Mouse (Mus musculus) ovary, postnatal 10 days (tissue): ENCODE data around the gene Rem1.
"Not testable (repeated sequence)": the region's sequence is repeated elsewhere in the genome, so short reads cannot be mapped to it uniquely, and the experiment has no call there.

Experiments
- DNase-seq: peaks from one replicate; pipeline ENCODE4 v3.0.0; 2022; ENCODE audit warnings: low spot score

Gene Rem1

DNA sequence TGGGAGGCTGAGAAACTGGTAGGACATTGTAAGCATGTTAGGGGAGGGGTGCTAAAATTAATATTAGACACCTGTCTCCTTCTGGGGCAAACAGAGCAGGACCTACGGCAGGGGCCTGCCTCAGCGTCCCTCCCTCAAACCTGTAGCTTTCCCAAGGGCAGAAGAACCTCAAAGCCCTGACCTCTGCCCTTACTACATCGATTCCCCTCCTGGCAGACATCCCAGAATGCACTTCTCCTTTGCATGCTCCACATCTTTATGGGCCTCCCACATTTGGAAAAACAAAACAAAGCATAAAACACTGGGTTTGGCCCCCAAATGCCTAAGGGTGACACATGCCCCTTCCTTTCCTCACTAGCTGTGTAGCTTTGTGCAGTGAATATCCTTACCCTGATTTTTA, 2.5 kb downstream of the Rem1 start:
- no peak for DNase-seq

GRCm38 (mm10) chr2:152629904-152630303, 3.2 kb downstream of the Rem1 start:
- DNase-seq: no peak

DNA sequence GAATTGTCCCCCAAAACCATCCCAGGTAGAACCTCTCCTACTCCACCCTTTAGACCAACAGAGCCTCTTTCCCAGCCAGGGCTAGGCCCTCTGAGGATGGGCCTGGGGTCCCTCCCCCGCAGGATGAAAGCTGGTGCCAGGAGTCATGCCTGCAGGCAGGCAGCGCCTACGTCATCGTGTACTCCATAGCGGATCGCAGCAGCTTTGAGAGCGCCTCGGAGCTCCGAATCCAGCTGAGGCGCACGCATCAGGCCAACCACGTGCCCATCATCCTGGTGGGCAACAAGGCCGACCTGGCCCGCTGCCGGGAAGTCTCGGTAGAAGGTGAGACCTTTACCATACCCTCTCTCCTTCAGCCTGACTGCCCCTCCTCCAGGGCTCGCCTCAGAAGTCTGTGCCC, 6.6 kb downstream of the Rem1 start:
- DNase-seq: no peak

GRCm38 (mm10) chr2:152634311-152634710, 7.6 kb downstream of the Rem1 start:
- no peak for DNase-seq

DNA sequence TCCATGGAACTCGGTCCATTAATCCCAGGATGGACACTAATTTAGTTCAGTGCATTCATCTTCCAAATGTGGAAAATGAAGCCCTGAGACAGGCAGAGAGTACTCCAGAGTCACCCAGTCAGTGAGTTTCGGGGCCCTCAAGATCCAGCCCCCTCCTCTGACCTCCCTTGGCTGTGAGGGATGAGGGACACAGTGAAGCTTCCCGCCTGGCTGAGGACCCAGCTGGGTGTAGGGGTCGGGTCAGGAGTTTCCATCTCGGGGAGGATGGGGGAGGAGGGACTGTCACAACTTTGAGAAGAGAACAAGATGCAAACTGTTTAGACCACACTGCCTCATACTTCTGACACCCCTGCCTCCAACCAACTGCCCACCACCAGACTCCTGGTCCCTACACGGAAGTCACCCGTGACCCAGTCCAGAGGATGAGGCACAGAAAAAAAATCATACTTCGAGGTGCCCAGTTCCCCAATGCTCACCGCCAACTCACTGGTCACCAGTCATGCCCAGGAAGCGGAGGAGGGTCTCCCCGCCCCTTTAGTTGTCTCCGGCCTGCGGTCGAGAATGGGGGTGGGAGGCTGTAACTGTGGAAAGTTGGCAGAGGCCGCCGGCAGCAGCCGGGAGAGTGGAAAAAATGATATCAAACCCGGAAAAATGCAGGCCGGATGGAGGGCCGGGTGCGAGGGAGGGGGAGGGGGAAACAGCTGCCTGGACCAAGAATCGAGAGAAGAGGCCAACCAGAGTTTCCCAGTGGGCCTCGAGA, 9.7 kb downstream of the Rem1 start:
- peak; percentile 45 for DNase-seq

DNA sequence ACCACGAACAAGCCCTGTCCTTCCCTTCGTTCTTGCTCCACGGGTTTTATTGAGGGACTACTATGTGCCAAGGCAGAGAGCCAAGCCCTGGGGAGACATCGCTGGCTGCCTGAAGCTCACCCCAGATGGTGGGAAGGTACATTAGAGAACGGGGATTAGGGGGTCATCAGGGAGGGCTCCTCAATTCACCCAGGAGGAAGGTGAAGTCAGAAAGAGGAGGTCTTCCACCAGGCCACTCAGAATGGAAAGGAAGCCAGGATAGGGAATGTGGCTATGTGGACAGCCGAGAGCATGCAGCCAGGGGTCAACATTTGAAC, 10.2 kb downstream of the Rem1 start:
- DNase-seq: no peak

DNA sequence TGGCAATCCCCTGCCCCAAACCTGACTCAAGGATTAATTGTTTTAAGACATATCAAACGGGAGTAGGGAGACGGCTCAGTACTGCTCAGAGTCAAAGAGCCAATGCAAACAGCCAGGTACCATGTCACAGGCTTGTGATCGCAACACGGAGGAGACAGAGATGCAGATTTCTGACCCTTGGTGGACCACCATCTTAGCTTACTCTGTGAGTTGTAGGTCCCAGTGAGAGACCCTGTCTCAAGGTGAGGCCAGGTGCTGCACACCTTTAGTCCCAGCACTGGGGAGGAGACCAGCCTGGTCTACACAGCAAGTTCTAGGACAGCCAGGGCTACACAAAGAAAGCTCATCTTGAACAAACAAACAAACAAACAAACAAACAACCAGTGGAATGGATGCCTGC, 10.6 kb downstream of the Rem1 start:
- DNase-seq: no peak

DNA sequence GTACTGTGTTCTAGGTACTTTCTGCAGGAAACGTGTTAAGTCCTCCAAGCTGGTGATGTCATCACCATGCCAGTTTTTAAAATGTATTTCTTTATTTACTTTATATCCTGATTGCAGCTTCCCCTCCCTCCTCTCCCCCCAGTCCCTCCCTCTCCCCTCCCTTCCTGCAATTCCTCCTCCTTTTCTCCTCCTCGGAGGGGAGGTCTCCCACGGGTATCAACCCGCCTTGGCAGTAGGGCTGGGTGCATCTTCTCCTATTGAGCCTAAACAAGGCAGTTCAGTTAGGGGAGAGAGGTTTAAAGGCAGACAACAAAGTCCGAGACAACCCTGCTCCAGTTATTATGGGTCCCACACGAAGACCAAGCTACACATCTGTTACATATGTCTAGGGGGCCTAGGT, 12.1 kb downstream of the Rem1 start:
- DNase-seq: no peak

DNA sequence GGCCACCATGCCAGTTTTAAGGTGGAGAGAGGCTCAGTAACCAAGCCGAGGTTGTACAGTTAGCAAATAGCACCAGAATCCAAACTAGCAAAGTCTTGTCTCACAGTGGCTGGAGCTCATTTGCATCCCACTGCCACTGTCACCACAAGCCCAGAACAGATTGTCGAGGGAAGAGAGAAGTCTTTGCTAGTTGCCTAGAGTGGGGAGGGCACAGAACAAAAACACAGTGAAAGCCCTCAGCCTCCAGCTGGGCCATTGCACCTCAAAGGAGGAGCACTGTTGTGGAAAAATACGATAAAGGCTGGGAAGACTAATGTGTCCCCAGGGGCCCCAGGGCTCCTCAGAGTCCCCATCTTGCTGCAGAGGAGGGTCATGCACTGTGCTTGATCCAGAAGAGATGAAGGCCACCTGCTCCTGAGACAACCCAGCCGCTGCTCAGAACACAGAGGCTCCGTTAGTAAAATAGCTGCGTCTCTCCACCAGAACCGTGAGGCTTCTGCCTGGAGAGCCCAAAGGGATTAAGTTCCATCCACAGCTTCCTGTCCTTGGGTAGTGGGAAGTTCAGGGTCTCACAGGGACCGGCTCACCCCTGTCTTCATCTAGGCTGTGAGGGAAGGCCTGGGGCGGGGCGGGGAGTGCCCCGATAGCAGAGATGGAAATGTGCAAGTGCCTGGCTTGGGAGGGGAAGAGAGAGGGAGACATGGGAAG, 12.8 kb downstream of the Rem1 start:
- DNase-seq: no peak

DNA sequence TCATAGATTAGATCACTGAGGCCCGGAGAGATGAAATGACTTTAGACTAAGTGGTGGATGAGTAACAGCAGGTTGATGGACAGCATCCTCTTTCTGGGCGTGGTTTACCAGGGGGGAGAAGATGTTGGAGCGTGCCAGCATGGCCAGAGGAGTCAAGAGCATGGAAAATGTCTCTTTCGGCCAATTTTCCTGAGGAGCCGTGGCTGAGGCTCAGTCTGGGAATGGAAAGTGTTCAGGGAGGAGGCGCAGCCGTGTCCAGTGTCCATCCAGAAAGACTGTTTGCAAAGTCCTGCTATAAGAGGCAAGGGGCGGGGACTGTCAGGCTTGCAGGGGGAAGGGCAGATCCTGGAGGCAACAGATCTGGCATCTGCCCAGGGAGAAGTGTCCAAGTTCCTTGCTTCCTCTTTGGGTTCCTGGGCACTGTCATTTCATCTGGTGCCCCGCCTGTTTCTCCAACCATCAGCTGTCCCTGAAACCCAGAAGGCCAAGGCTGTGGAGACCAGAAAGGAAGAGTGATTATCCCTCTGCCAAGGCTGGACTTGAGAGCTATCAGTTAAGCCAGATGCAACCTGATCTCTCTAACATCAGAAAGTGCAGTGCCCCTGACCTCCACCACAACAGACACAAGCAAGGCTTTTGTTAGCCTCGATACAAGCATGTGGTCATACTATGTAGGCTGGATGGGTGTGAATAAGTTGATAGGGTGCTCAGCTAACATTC, 26.3 kb downstream of the Rem1 start:
- no peak for DNase-seq

DNA sequence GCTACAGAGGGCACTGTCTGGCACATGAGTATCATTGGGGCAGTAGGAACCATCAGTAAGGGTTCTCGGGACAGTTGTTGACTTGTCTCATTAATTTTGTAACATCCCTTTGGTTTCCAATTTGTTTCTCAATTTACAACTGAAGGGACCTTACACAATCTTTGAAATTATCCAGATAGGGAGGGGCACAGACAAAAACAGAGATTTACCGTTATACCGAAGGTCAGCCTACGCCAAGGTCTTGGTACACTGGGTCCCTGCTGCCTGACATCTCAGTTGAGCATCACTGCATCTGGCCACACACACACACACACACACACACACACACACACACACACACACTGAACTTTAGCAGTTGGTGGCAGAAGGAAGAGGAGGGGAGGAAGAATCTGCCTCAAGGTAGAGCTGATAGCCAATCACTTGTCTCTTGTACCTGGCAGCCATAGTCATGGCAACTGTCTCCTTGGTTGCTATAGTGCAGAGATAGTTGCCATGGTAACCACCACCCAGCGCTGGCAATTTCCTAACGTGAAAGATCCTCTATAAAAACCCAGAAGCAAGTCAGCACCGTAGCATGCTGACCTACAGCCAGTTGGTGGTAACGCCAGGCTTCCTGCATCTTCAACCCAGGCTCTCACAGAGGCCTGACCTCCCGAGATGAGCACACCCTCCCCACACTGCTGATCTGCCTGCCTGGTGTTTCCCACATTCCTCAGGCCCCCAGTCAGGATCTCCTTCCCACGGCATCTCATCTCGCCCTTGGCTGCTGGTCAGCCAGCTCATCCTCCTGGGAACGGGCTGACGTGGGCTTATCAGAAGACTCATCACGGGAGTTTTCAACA, 27.3 kb downstream of the Rem1 start:
- DNase-seq: no peak

DNA sequence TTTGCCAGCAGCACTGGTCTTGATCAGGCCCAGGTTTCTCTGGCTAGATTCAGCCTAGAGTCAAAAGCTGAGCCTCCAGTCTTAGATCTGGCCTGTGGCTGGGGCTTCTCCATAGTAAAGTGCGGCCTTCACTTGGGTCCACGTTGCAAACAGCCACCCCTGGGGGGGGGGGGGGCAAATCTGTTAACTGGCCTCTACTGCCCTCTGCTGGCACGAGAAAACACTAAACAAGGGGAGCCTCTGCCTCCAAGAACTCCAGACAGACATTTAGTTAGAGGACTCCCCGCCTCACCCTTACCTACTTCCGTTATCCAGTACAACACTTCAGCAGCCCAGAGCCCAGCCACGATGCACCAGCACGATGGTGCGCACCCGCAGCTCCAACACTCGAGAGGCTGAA, 30.6 kb downstream of the Rem1 start:
- DNase-seq: no peak

GRCm38 (mm10) chr2:152661163-152661562, 34.4 kb downstream of the Rem1 start:
- no peak for DNase-seq

DNA sequence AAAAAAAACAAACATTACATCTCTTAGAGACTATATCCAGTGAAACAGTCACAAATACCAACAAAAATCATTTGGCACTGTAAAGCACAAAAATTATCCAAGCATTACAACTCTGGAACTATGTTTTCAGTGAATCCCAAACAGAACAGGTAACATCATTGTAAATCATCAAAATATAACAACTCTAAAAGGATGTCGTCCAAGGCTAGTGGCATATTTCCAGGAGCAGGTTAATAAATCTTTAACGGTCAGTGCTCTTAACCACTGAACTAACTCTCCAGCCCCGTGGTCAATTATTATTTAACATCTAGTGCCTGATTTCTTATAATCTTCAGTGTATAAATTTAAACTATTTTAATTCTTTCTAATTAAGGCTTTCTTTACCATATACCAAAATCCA, 39.4 kb downstream of the Rem1 start:
- not testable (repeated sequence) for DNase-seq

- peak; percentile 82 for DNase-seq
Measured at GRCm38 (mm10) chr2:152669256-152669638, 42.5 kb downstream of the Rem1 start, which contains the start of gene H13. H13 (plus strand) TSS chr2:152669461.

- no peak for DNase-seq
Measured at GRCm38 (mm10) chr2:152669639-152670484, 43.1 kb downstream of the Rem1 start.

DNA sequence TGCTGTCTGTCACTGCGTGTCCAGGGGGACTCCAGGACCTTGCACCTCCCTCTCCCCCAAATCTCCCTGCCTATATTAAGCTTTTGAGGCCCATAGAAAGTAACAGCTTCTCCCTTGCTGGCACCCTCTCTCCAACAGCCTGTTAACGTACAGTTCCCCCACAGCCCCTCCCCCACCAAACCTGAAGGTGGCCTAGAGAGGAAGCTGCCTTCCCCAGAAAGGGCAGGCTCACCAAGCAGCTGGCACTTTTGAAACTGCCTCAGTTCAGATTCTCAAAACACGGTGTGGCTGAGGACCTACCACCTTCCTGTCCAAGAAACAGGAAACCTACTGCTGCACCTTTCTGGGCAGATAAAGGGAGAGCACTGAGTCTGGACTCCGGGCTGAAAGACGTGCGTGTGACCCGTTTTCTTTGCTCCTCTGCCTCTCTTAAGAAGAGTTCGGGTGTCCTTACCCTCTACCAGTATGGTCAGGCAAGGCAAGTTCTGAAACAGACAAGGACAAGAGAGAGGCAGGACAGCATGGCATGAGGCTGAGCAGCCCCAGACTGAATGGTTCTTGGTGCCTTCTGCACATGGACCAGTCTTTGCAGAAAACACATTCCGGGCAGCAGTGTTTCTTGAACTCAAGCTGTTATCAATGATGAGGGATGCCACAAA, 44.4 kb downstream of the Rem1 start:
- DNase-seq: no peak

DNA sequence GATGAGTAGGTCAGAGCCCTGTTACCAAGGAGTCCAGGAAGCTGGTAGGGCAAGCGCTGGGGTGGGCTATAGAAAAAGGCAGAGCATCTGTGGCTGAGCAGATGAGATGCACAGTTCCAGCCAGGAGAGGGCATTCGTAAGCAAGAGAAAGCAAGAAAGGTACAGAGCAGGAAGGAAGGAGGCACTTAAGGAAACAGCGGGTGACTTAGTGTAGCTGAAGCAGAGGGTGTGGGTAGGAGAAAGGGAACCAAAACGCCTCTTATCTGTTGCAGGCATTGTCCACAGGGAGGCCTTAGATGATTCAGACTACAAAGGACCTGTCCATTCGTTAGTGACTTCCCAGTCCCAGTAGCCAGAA, 44.9 kb downstream of the Rem1 start:
- no peak for DNase-seq

- DNase-seq: no peak
Measured at GRCm38 (mm10) chr2:152672166-152672565, 45.4 kb downstream of the Rem1 start.

GRCm38 (mm10) chr2:152674148-152674547, 47.4 kb downstream of the Rem1 start:
- DNase-seq: no peak

DNA sequence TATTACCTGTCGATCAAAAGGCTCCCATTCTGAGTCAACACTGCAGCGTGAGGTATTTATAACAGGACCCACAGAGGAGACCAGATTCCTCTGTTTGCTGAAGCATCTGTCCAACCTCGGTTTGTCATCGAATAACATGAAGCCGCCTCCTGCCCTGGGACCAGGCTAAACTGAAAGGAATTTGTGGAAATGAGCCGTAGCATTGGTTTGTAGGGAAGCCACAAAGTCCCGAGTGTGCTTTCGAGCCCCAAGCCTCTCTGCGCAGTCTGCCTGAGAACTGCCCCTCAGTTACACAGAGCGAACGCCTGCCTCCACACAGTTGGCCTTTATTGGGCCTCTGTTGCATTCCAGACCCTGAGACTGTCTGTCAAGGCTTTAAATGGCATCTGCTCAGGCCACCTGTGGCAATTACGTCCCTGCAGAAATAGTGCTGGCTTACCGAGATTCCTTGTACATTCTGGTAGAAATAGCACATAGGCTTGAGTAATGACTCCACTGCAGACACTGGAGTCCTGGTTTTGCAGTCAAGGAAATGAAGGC, 48.6 kb downstream of the Rem1 start:
- no peak for DNase-seq
